Mouse (Mus musculus) urinary bladder, postnatal 0 days (tissue): ENCODE results near the gene Olfr1141. TPM values are rescaled to one million over a fixed set of nuclear protein-coding genes. Genes with fewer than 3 reads are reported as not detected.

Experiments
- polyA plus RNA-seq: library from polyadenylated mRNA; unstranded; fragments of >200 nt; fragmentation: Nextera tagmentation; extraction: Ambion mirVana; gene quantifications from 2 replicates; pipeline ENCODE4 v1.2.1, GENCODE M21; 2015

Olfr1141 gene
- polyA plus RNA-seq = not detected in 2 replicates

GRCm38 (mm10) chr2:87753891-87754290 is at the start of gene Olfr1141:
TSS of gene Olfr1141 (minus strand) at chr2:87753991.

GRCm38 (mm10) chr2:87800292-87800691 is 46.5 kb upstream of the Olfr1141 start, which contains the start of gene Olfr1143:
TSS of gene Olfr1143 (plus strand) at chr2:87800592.

GRCm38 (mm10) chr2:87779183-87779582 is 25.4 kb upstream of the Olfr1141 start, which contains the start of gene Olfr152:
TSS of gene Olfr152 (plus strand) at chr2:87779483.

GRCm38 (mm10) chr2:87743452-87743851 is 10.3 kb downstream of the Olfr1141 start, which contains the start of gene Olfr1140:
TSS of gene Olfr1140 (plus strand) at chr2:87743752.

GRCm38 (mm10) chr2:87739878-87740277 is 13.9 kb downstream of the Olfr1141 start, which contains the start of gene Olfr1138:
TSS of gene Olfr1138 (minus strand) at chr2:87739978.

GRCm38 (mm10) chr2:87713079-87713478 is 40.7 kb downstream of the Olfr1141 start, which contains the start of gene Olfr1137:
TSS of gene Olfr1137 (minus strand) at chr2:87713179.

Other genes with a start within 250 kb of the Olfr1141 start
- gene Pramel6, start 247.4 kb downstream of the Olfr1141 start, polyA plus RNA-seq = not detected in 2 replicates
- gene Olfr153, start 222.2 kb downstream of the Olfr1141 start, polyA plus RNA-seq = not detected in 2 replicates
- not detected in 2 replicates for gene Olfr1128, start 208.4 kb downstream of the Olfr1141 start, polyA plus RNA-seq
- not detected in 2 replicates for gene Olfr1129, start 180.1 kb downstream of the Olfr1141 start, polyA plus RNA-seq
- gene Olfr1130, start 147.8 kb downstream of the Olfr1141 start, polyA plus RNA-seq = not detected in 2 replicates
- not detected in 2 replicates for gene Olfr1131, start 126.9 kb downstream of the Olfr1141 start, polyA plus RNA-seq
- gene Olfr1132, start 116.5 kb downstream of the Olfr1141 start, polyA plus RNA-seq = not detected in 2 replicates
- gene Olfr1133, start 106.6 kb downstream of the Olfr1141 start, polyA plus RNA-seq = not detected in 2 replicates
- gene Olfr1134, start 95.5 kb downstream of the Olfr1141 start, polyA plus RNA-seq = not detected in 2 replicates
- gene Olfr1135, start 80.3 kb downstream of the Olfr1141 start, polyA plus RNA-seq = not detected in 2 replicates
- gene Olfr1136, start 60.0 kb downstream of the Olfr1141 start, polyA plus RNA-seq = not detected in 2 replicates
- gene Olfr1137, start 40.8 kb downstream of the Olfr1141 start, polyA plus RNA-seq = not detected in 2 replicates
- gene Olfr1138, start 14.0 kb downstream of the Olfr1141 start, polyA plus RNA-seq = not detected in 2 replicates
- not detected in 2 replicates for gene Olfr1140, start 10.2 kb downstream of the Olfr1141 start, polyA plus RNA-seq
- not detected in 2 replicates for gene Olfr152, start 25.5 kb upstream of the Olfr1141 start, polyA plus RNA-seq
- gene Olfr1143, start 46.6 kb upstream of the Olfr1141 start, polyA plus RNA-seq = not detected in 2 replicates
- gene Olfr1145, start 55.8 kb upstream of the Olfr1141 start, polyA plus RNA-seq = not detected in 2 replicates
- gene Olfr1148, start 76.5 kb upstream of the Olfr1141 start, polyA plus RNA-seq = not detected in 2 replicates
- not detected in 2 replicates for gene Olfr1150-ps1, start 90.0 kb upstream of the Olfr1141 start, polyA plus RNA-seq
- not detected in 2 replicates for gene Olfr1151, start 101.9 kb upstream of the Olfr1141 start, polyA plus RNA-seq
- not detected in 2 replicates for gene Olfr1152, start 112.5 kb upstream of the Olfr1141 start, polyA plus RNA-seq
- not detected in 2 replicates for gene Olfr1153, start 141.0 kb upstream of the Olfr1141 start, polyA plus RNA-seq
- gene Olfr1154, start 151.2 kb upstream of the Olfr1141 start, polyA plus RNA-seq = not detected in 2 replicates
- not detected in 2 replicates for gene Olfr1155, start 191.1 kb upstream of the Olfr1141 start, polyA plus RNA-seq
- gene Olfr1156, start 199.1 kb upstream of the Olfr1141 start, polyA plus RNA-seq = not detected in 2 replicates
- not detected in 2 replicates for gene Olfr1157, start 214.3 kb upstream of the Olfr1141 start, polyA plus RNA-seq
- not detected in 2 replicates for gene Olfr74, start 220.7 kb upstream of the Olfr1141 start, polyA plus RNA-seq
- not detected in 2 replicates for gene Olfr1158, start 236.1 kb upstream of the Olfr1141 start, polyA plus RNA-seq